Mouse (Mus musculus): ENCODE measurements around the gene Creb3l4. TPM values are rescaled to one million over a fixed set of nuclear protein-coding genes. Genes with fewer than 3 reads are reported as not detected.
A peak's percentile ranks its signal among the peaks of the same experiment; 100 is the strongest.
"Not testable (repeated sequence)": the region's sequence is repeated elsewhere in the genome, so short reads cannot be mapped to it uniquely, and the experiment has no call there.

Creb3l4 gene
- total RNA-seq, 1 experiment from 2014 or later = not detected

- peak; percentile 41 for ATAC-seq (replicated peaks; ENCODE audit: insufficient number of reproducible peaks, low FRiP score, low TSS enrichment, poor library complexity, severe bottlenecking)
Observed at GRCm38 (mm10) chr3:90265932-90266741, 22.8 kb upstream of the Creb3l4 start.

GRCm38 (mm10) chr3:90265034-90265931, 22.0 kb upstream of the Creb3l4 start, which contains the start of gene Dennd4b:
Dennd4b (plus strand) TSS chr3:90265185.
- ATAC-seq (replicated peaks; ENCODE audit: insufficient number of reproducible peaks, low FRiP score, low TSS enrichment, poor library complexity, severe bottlenecking) = peak; percentile 73

GRCm38 (mm10) chr3:90264687-90265033, 21.3 kb upstream of the Creb3l4 start:
- ATAC-seq (replicated peaks; ENCODE audit: insufficient number of reproducible peaks, low FRiP score, low TSS enrichment, poor library complexity, severe bottlenecking) = no peak; the same call in 1 of the 2 replicates

- no peak for ATAC-seq (replicated peaks; ENCODE audit: insufficient number of reproducible peaks, low FRiP score, low TSS enrichment, poor library complexity, severe bottlenecking)
Observed at GRCm38 (mm10) chr3:90263121-90263771, 19.9 kb upstream of the Creb3l4 start.

GRCm38 (mm10) chr3:90258521-90258920, 15.2 kb upstream of the Creb3l4 start:
- no peak for ATAC-seq (replicated peaks; ENCODE audit: insufficient number of reproducible peaks, low FRiP score, low TSS enrichment, poor library complexity, severe bottlenecking)

- no peak for ATAC-seq (replicated peaks; ENCODE audit: insufficient number of reproducible peaks, low FRiP score, low TSS enrichment, poor library complexity, severe bottlenecking)
Observed at GRCm38 (mm10) chr3:90256731-90257530, 13.6 kb upstream of the Creb3l4 start.

GRCm38 (mm10) chr3:90255784-90256353, 12.6 kb upstream of the Creb3l4 start:
- no peak for ATAC-seq (replicated peaks; ENCODE audit: insufficient number of reproducible peaks, low FRiP score, low TSS enrichment, poor library complexity, severe bottlenecking)

GRCm38 (mm10) chr3:90255194-90255565, 11.9 kb upstream of the Creb3l4 start:
- ATAC-seq (replicated peaks; ENCODE audit: insufficient number of reproducible peaks, low FRiP score, low TSS enrichment, poor library complexity, severe bottlenecking) = no peak

- peak; percentile 23 for ATAC-seq (replicated peaks; ENCODE audit: insufficient number of reproducible peaks, low FRiP score, low TSS enrichment, poor library complexity, severe bottlenecking)
Observed at GRCm38 (mm10) chr3:90254419-90255193, 11.3 kb upstream of the Creb3l4 start.

- ATAC-seq (replicated peaks; ENCODE audit: insufficient number of reproducible peaks, low FRiP score, low TSS enrichment, poor library complexity, severe bottlenecking) = peak; percentile 98
Observed at GRCm38 (mm10) chr3:90253653-90254418, 10.5 kb upstream of the Creb3l4 start, which contains the start of gene Crtc2. Crtc2 (plus strand) TSS chr3:90254163.

GRCm38 (mm10) chr3:90253174-90253573, 9.9 kb upstream of the Creb3l4 start:
- ATAC-seq (replicated peaks; ENCODE audit: insufficient number of reproducible peaks, low FRiP score, low TSS enrichment, poor library complexity, severe bottlenecking) = not testable (repeated sequence)

GRCm38 (mm10) chr3:90252659-90253058, 9.3 kb upstream of the Creb3l4 start:
- ATAC-seq (replicated peaks; ENCODE audit: insufficient number of reproducible peaks, low FRiP score, low TSS enrichment, poor library complexity, severe bottlenecking) = not testable (repeated sequence)

GRCm38 (mm10) chr3:90251731-90252226, 8.5 kb upstream of the Creb3l4 start:
- not testable (repeated sequence) for ATAC-seq (replicated peaks; ENCODE audit: insufficient number of reproducible peaks, low FRiP score, low TSS enrichment, poor library complexity, severe bottlenecking)

- no peak for ATAC-seq (replicated peaks; ENCODE audit: insufficient number of reproducible peaks, low FRiP score, low TSS enrichment, poor library complexity, severe bottlenecking)
Observed at GRCm38 (mm10) chr3:90250791-90251190, 7.5 kb upstream of the Creb3l4 start.

GRCm38 (mm10) chr3:90248746-90249100, 5.4 kb upstream of the Creb3l4 start:
- ATAC-seq (replicated peaks; ENCODE audit: insufficient number of reproducible peaks, low FRiP score, low TSS enrichment, poor library complexity, severe bottlenecking) = peak; percentile 7; the same call in 1 of the 2 replicates

GRCm38 (mm10) chr3:90247960-90248745, 4.8 kb upstream of the Creb3l4 start, which contains the start of gene Slc39a1:
Slc39a1 (plus strand) TSS chr3:90248172.
- ATAC-seq (replicated peaks; ENCODE audit: insufficient number of reproducible peaks, low FRiP score, low TSS enrichment, poor library complexity, severe bottlenecking) = peak; percentile 93

All from monocyte, adult 5-6 weeks (primary cell).